Mouse (Mus musculus) CH12.LX (cell line): ENCODE measurements around the gene Coq6. TPM values are rescaled to one million over a fixed set of nuclear protein-coding genes. Genes with fewer than 3 reads are reported as not detected.

ENCODE experiments used
- DNase-seq: peaks from one replicate; pipeline ENCODE4 v3.0.0-alpha.2; 2013; ENCODE audit errors: extremely low read depth
- H3K27ac ChIP-seq: 2 replicates; pipeline ENCODE4 v1.5.1; 2012; ENCODE audit warnings: low read depth, mild to moderate bottlenecking, control low read depth, moderate library complexity; ENCODE audit not compliant: insufficient read depth
- H3K27me3 ChIP-seq: replicated peaks from 2 replicates; pipeline ENCODE3; 2012; ENCODE audit warnings: inconsistent platforms
- H3K36me3 ChIP-seq, 2 experiments: replicated peaks in 1 of 2; 2 replicates each; pipeline versions ENCODE3 to v1.6.1; 2012; ENCODE audit warnings: inconsistent platforms in 1 of 2, low read length in 1 of 2, mild to moderate bottlenecking in 1 of 2, mixed read lengths in 1 of 2, moderate library complexity in 1 of 2; ENCODE audit not compliant: control insufficient read depth in 1 of 2, insufficient read depth in 1 of 2
- H3K4me1 ChIP-seq, 2 experiments: 2 replicates each; pipeline ENCODE4 v1.6.1; 2012; ENCODE audit warnings: inconsistent platforms in 1 of 2, moderate library complexity in 1 of 2; ENCODE audit not compliant: insufficient read depth in 2 of 2, control insufficient read depth in 1 of 2
- H3K4me2 ChIP-seq: 2 replicates; pipeline ENCODE4 v1.6.1; 2012; ENCODE audit warnings: low read depth, mild to moderate bottlenecking, control low read depth; ENCODE audit not compliant: poor library complexity, insufficient read depth, severe bottlenecking
- H3K4me3 ChIP-seq, 3 experiments: fragments of 150-350 bp in 1 of 3; sonication (generic) in 1 of 3; replicated peaks in 1 of 3; 2 replicates each; pipeline versions ENCODE3 to v1.5.1; 2011 to 2012; ENCODE audit warnings: low read depth in 2 of 3, low read length in 2 of 3, mild to moderate bottlenecking in 2 of 3, moderate library complexity in 2 of 3, control low read depth in 1 of 3, improper control_type of control experiment in 1 of 3, inconsistent platforms in 1 of 3, mixed read lengths in 1 of 3; ENCODE audit not compliant: poor library complexity in 1 of 3
- H3K79me2 ChIP-seq: replicated peaks from 2 replicates; pipeline ENCODE4 v1.6.1; 2012; ENCODE audit warnings: mild to moderate bottlenecking, moderate library complexity; ENCODE audit not compliant: control insufficient read depth, poor library complexity, insufficient read depth, severe bottlenecking; ENCODE audit errors: extremely low read depth
- H3K9ac ChIP-seq: 2 replicates; pipeline ENCODE4 v1.6.1; 2012; ENCODE audit warnings: low read depth, mild to moderate bottlenecking, control low read depth, moderate library complexity; ENCODE audit not compliant: insufficient read depth
- H3K9me3 ChIP-seq: replicated peaks from 2 replicates; pipeline ENCODE3; 2012; ENCODE audit warnings: low read length, inconsistent platforms, mixed read lengths
- BHLHE40 ChIP-seq: IDR thresholded peaks from 2 replicates; pipeline ENCODE4 v1.6.1; 2011; ENCODE audit warnings: mild to moderate bottlenecking, low read depth, low read length, improper control_type of control experiment
- CHD2 ChIP-seq: IDR thresholded peaks from 2 replicates; pipeline ENCODE4 v1.6.1; 2011; ENCODE audit warnings: low read length, improper control_type of control experiment
- CTCF ChIP-seq, 2 experiments: IDR thresholded peaks in 1 of 2; conservative IDR thresholded peaks in 1 of 2; 2 replicates each; pipeline ENCODE4 v1.5.1; 2011 to 2012; ENCODE audit warnings: low read depth in 2 of 2, low read length in 2 of 2, improper control_type of control experiment in 1 of 2, inconsistent platforms in 1 of 2, mild to moderate bottlenecking in 1 of 2, moderate library complexity in 1 of 2
- EP300 ChIP-seq: IDR thresholded peaks from 2 replicates; pipeline ENCODE4 v1.6.1; 2011; ENCODE audit warnings: low read length, improper control_type of control experiment
- ETS1 ChIP-seq: conservative IDR thresholded peaks from 2 replicates; pipeline ENCODE4 v1.6.1; 2012; ENCODE audit warnings: low read depth, mild to moderate bottlenecking, inconsistent platforms, low read length, improper control_type of control experiment, moderate library complexity
- GABPA ChIP-seq: IDR thresholded peaks from 2 replicates; pipeline ENCODE4 v1.6.1; 2012; ENCODE audit warnings: low read depth, low read length, improper control_type of control experiment, inconsistent platforms; ENCODE audit not compliant: insufficient replicate concordance
- HCFC1 ChIP-seq: IDR thresholded peaks from 2 replicates; pipeline ENCODE4 v1.6.1; 2012; ENCODE audit warnings: low read depth, mild to moderate bottlenecking, inconsistent platforms, low read length, improper control_type of control experiment
- JUN ChIP-seq: IDR thresholded peaks from 2 replicates; pipeline ENCODE4 v1.6.1; 2011; ENCODE audit warnings: low read depth, mild to moderate bottlenecking, low read length, improper control_type of control experiment, moderate library complexity; ENCODE audit not compliant: insufficient read depth
- MAFK ChIP-seq: IDR thresholded peaks from 2 replicates; pipeline ENCODE4 v1.6.1; 2011; ENCODE audit warnings: low read length, improper control_type of control experiment; ENCODE audit not compliant: insufficient replicate concordance
- MAX ChIP-seq: IDR thresholded peaks from 2 replicates; pipeline ENCODE4 v1.6.1; 2011; ENCODE audit warnings: low read length, improper control_type of control experiment
- NELFE ChIP-seq: IDR thresholded peaks from 2 replicates; pipeline ENCODE4 v1.6.1; 2011; ENCODE audit warnings: low read depth, low read length, improper control_type of control experiment
- NRF1 ChIP-seq: IDR thresholded peaks from 2 replicates; pipeline ENCODE4 v1.6.1; 2014; ENCODE audit warnings: low read depth, mild to moderate bottlenecking, inconsistent platforms, low read length, improper control_type of control experiment, moderate library complexity
- PAX5 ChIP-seq: IDR thresholded peaks from 2 replicates; pipeline ENCODE4 v1.6.1; 2012; ENCODE audit warnings: low read length, inconsistent platforms, mixed read lengths
- POLR2A ChIP-seq: IDR thresholded peaks from 2 replicates; pipeline ENCODE4 v1.6.1; 2011; ENCODE audit warnings: low read depth, mild to moderate bottlenecking, improper control_type of control experiment, low read length
- POLR2AphosphoS2 ChIP-seq: IDR thresholded peaks from 2 replicates; pipeline ENCODE4 v1.6.1; 2011; ENCODE audit warnings: low read depth, low read length, improper control_type of control experiment
- RAD21 ChIP-seq: IDR thresholded peaks from 2 replicates; pipeline ENCODE4 v1.6.1; 2011; ENCODE audit warnings: low read depth, mild to moderate bottlenecking, low read length, improper control_type of control experiment, moderate library complexity
- RCOR1 ChIP-seq: conservative IDR thresholded peaks from 2 replicates; pipeline ENCODE4 v1.6.1; 2012; ENCODE audit warnings: low read depth, mild to moderate bottlenecking, inconsistent platforms, low read length, improper control_type of control experiment
- SIN3A ChIP-seq: IDR thresholded peaks from 2 replicates; pipeline ENCODE4 v1.6.1; 2012; ENCODE audit warnings: low read length, improper control_type of control experiment, inconsistent platforms
- SMC3 ChIP-seq: IDR thresholded peaks from 2 replicates; pipeline ENCODE4 v1.6.1; 2011; ENCODE audit warnings: low read depth, low read length, improper control_type of control experiment
- UBTF ChIP-seq: IDR thresholded peaks from 2 replicates; pipeline ENCODE4 v1.6.1; 2012; ENCODE audit warnings: low read depth, mild to moderate bottlenecking, inconsistent platforms, low read length, improper control_type of control experiment, moderate library complexity
- USF2 ChIP-seq: conservative IDR thresholded peaks from 2 replicates; pipeline ENCODE4 v1.6.1; 2011; ENCODE audit warnings: low read depth, low read length, improper control_type of control experiment
- ZC3H11A ChIP-seq: IDR thresholded peaks from 2 replicates; pipeline ENCODE4 v1.6.1; 2012; ENCODE audit warnings: low read depth, mild to moderate bottlenecking, inconsistent platforms, low read length, improper control_type of control experiment
- ZKSCAN1 ChIP-seq: IDR thresholded peaks from 2 replicates; pipeline ENCODE4 v1.6.1; 2012; ENCODE audit warnings: low read depth, inconsistent platforms, low read length, improper control_type of control experiment, borderline replicate concordance
- dilution Hi-C: fragments of 300-500 bp; cut with MboI; formaldehyde crosslinking; loops from 2 replicates; pipeline ENCODE4 v1.14.3; 2020; ENCODE audit warnings: low sequenced_read_pairs; ENCODE audit not compliant: extremely low pct_unique_long_range_greater_than_20kb, extremely low pct_ligation_motif_present
- in situ Hi-C: fragments of 300-500 bp; cut with MboI; formaldehyde crosslinking; loops from 3 replicates; pipeline ENCODE4 v1.14.3; 2019; ENCODE audit warnings: low sequenced_read_pairs, low pct_ligation_motif_present, low pct_unique_long_range_greater_than_20kb, mixed read lengths
- polyA plus RNA-seq: library from polyadenylated mRNA; unstranded; fragments of >175 nt; gene quantifications from 2 replicates; pipeline ENCODE4 v1.2.1, GENCODE M21; 2012; ENCODE audit warnings: low read depth; ENCODE audit not compliant: insufficient read length
- total RNA-seq, 2 experiments: library from RNA; depleted of rRNA; stranded (reverse); fragments of 300-350 nt in 1 of 2; fragments of >200 nt in 1 of 2; gene quantifications; 2 replicates each; pipeline ENCODE4 v1.2.3; 2012 to 2014

The Coq6 gene
- total and polyA plus RNA-seq, 3 experiments: 23.6 to 37.8 (median 31.9) TPM

DNA sequence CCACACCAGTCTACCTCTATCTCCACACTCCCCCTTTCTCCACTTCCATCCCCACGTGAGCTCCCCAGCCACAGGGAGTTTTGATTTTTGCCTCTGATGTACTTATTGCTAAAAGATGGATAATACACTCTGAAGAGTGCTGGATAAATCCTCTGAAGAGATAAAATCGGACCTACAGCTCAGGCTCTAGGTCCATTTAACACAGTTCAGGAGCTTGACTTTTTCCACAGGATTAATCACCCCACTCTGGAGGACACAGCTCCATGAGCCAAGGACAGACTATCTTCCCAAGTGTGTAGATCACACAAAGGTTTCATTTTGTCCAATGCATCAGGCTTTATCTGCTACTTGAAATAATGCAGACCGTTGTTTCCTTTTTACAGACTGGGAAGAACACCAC is 38.6 kb downstream of the Coq6 start:
- Histone ChIP-seq H3K27me3 (no peaks in the 10 kb centered on the region), H3K36me3 (no peaks in the 10 kb centered on the region), H3K9me3 (no peaks in the 10 kb centered on the region), H3K4me3 (no peak overlapping the region), H3K4me1 (peaks cover 0 to 7% of the 10 kb centered on the region in 2 experiments; a peak in 2 of 4 replicates), H3K79me2 (no peaks in the 10 kb centered on the region), H3K9ac (no peak overlapping the region), H3K27ac (no peak overlapping the region), H3K4me2 (no peak overlapping the region)
- TF ChIP-seq NRF1: no peak
- TF ChIP-seq BHLHE40: no peak
- no peak for TF ChIP-seq NELFE
- no peak for TF ChIP-seq JUN
- no peak for TF ChIP-seq POLR2AphosphoS2
- dilution Hi-C loops (no loop called here), in situ Hi-C loops (no loop called here)
- DNase-seq: no peak

DNA sequence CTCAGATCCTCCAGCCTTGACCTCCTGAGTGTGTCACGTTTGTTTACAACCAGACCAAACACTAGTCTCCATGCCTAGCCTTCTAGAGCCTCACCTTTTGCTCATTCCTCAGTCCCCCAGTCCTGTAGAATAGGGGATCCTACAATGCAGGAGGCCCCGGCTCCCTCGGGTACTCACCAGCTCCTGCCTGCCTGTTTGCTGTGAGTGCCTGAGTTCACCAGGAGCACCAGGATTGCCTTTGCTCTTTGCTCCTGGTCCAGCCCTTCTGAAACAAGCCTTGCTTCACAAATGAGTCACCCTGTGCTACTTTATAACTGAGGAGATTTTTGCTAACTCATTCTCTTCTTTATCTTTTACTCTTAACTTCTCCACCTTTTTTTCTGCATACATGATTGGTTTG is 39.2 kb downstream of the Coq6 start:
- Histone ChIP-seq H3K9ac (no peak overlapping the region), H3K4me1 (peaks cover 0 to 7% of the 10 kb centered on the region in 2 experiments; a peak in 2 of 4 replicates), H3K9me3 (no peaks in the 10 kb centered on the region), H3K36me3 (no peaks in the 10 kb centered on the region), H3K4me3 (no peak overlapping the region), H3K27me3 (no peaks in the 10 kb centered on the region), H3K4me2 (no peak overlapping the region), H3K79me2 (no peaks in the 10 kb centered on the region), H3K27ac (no peak overlapping the region)
- dilution Hi-C loops: no loop called here
- DNase-seq: no peak
- TF ChIP-seq UBTF (no peak), NELFE (no peak), SIN3A (no peak)
- in situ Hi-C loops: no loop called here

- H3K4me2 ChIP-seq: no peak overlapping the region
- in situ Hi-C loops: no loop called here
- no peaks in the 10 kb centered on the region for H3K27me3 ChIP-seq
Observed at GRCm38 (mm10) chr12:84402923-84403322, 41.5 kb downstream of the Coq6 start.

More at GRCm38 (mm10) chr12:84402923-84403322, 41.5 kb downstream of the Coq6 start:
- Histone ChIP-seq H3K9me3 (peaks cover 2% of the 10 kb centered on the region), H3K79me2 (no peaks in the 10 kb centered on the region), H3K9ac (no peak overlapping the region), H3K36me3 (no peaks in the 10 kb centered on the region), H3K27ac (no peak overlapping the region), H3K4me1 (peaks cover 0 to 7% of the 10 kb centered on the region in 2 experiments; a peak in 2 of 4 replicates), H3K4me3 (no peak overlapping the region)
- dilution Hi-C loops: no loop called here
- DNase-seq: no peak
- TF ChIP-seq EP300 (no peak), SMC3 (no peak), MAFK (no peak), NRF1 (no peak), RCOR1 (no peak), POLR2A (no peak), NELFE (no peak), MAX (no peak), RAD21 (no peak), GABPA (no peak), HCFC1 (no peak), ZKSCAN1 (no peak), ETS1 (no peak), CTCF (conservative IDR thresholded peaks at IDR 0.05 in 1 of 2, IDR thresholded peaks at IDR 0.05 in 1 of 2; ENCODE audit: low read depth in 2 of 2, low read length in 2 of 2) (no peak), CHD2 (no peak), PAX5 (no peak), ZC3H11A (no peak), USF2 (no peak)
